Mouse (Mus musculus): ENCODE results near the gene Igf2bp3. TPM values are rescaled to one million over a fixed set of nuclear protein-coding genes. Genes with fewer than 3 reads are reported as not detected.

The Igf2bp3 gene
- 0.11 and 0.14 TPM in 2 replicates for polyA plus RNA-seq (2012; rRNA removed; ENCODE audit: low replicate concordance)

GRCm38 (mm10) chr6:49214928-49215747 lies at the start of gene Igf2bp3:
Gene Igf2bp3, minus strand, starts transcription at chr6:49214957.

GRCm38 (mm10) chr6:49263847-49264243 lies 49.1 kb upstream of the Igf2bp3 start, which contains the start of gene Tra2a:
Gene Tra2a, minus strand, starts transcription at chr6:49264033.

GRCm38 (mm10) chr6:49073304-49074116 lies 141.2 kb downstream of the Igf2bp3 start, which contains the start of gene Malsu1:
Gene Malsu1, plus strand, starts transcription at chr6:49073795.

GRCm38 (mm10) chr6:49036275-49037267 lies 178.2 kb downstream of the Igf2bp3 start, which contains the start of gene Gpnmb:
Gene Gpnmb, plus strand, starts transcription at chr6:49036546.

Other genes starting within 250 kb of the Igf2bp3 start
- not detected in 2 replicates for gene Doxl2, start 240.0 kb downstream of the Igf2bp3 start, polyA plus RNA-seq (2012; rRNA removed; ENCODE audit: low replicate concordance)
- gene Svs1, start 228.1 kb downstream of the Igf2bp3 start, polyA plus RNA-seq (2012; rRNA removed; ENCODE audit: low replicate concordance), result not detected in 2 replicates
- 16.9 and 30.9 TPM in 2 replicates for gene Gpnmb, start 178.4 kb downstream of the Igf2bp3 start, polyA plus RNA-seq (2012; rRNA removed; ENCODE audit: low replicate concordance)
- 18.4 and 27.9 TPM in 2 replicates for gene Malsu1, start 141.2 kb downstream of the Igf2bp3 start, polyA plus RNA-seq (2012; rRNA removed; ENCODE audit: low replicate concordance)
- 23.8 and 35.6 TPM in 2 replicates for gene Tra2a, start 49.1 kb upstream of the Igf2bp3 start, polyA plus RNA-seq (2012; rRNA removed; ENCODE audit: low replicate concordance)
- 2.5 and 2.8 TPM in 2 replicates for gene Ccdc126, start 104.3 kb upstream of the Igf2bp3 start, polyA plus RNA-seq (2012; rRNA removed; ENCODE audit: low replicate concordance)
- 2.7 and 3.0 TPM in 2 replicates for gene Fam221a, start 152.8 kb upstream of the Igf2bp3 start, polyA plus RNA-seq (2012; rRNA removed; ENCODE audit: low replicate concordance)
- 0.09 TPM in 1 of 2 replicates, not detected in the other for gene Stk31, start 180.6 kb upstream of the Igf2bp3 start, polyA plus RNA-seq (2012; rRNA removed; ENCODE audit: low replicate concordance)

Data from mammary gland, adult 2 months (tissue).